Mouse (Mus musculus): Measurements from ENCODE around the gene Rabl6.

Gene Rabl6

DNA sequence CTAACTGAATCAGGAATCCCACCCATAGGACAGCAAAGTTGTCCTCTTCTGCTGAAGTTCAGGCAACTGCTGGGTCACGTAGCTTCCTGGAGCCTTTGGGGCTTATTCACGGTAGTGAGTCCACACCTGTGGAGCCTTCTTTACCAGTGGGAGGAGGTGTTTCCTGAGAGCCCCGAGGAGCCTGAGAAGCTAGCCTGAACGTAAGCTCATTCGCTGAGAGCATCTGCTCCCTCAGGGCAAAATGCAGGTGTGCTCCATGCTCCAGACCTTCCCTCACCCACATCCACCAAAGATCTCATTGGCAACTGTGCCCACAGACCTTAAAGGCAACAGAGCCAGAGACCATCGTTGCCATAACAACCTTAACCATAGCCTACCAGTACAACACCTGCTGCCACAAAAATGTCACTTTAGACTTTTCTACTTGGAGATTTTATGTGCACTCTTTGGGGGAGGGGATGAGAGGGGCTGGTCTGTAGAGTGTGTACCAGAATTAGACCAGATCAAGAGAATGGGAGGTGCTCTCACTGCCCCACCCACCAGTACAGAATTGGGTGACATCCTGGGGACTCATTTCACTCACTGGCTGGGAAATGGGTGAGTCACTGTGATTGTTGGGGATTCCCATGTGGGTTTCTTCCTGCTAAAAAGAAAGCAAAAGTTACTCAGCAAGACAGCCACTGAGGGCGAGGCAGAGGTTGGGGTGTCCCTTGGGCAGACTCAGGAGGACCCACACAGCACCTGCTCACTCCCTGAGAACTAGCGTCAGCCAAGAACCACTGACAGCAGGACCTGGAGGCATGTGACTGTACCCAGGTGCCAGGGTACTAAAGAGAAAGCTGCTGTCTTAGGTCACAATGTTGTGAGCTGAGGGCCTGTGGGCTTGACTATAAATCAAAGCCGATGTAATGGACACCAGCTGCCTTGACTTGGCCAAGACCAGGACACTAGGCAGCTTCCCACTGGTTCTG, 59.0 kb downstream of the Rabl6 start:
- DNase-seq (ENCODE audit: inconsistent age in 2 of 2, low spot score in 1 of 2) = no peak

DNA sequence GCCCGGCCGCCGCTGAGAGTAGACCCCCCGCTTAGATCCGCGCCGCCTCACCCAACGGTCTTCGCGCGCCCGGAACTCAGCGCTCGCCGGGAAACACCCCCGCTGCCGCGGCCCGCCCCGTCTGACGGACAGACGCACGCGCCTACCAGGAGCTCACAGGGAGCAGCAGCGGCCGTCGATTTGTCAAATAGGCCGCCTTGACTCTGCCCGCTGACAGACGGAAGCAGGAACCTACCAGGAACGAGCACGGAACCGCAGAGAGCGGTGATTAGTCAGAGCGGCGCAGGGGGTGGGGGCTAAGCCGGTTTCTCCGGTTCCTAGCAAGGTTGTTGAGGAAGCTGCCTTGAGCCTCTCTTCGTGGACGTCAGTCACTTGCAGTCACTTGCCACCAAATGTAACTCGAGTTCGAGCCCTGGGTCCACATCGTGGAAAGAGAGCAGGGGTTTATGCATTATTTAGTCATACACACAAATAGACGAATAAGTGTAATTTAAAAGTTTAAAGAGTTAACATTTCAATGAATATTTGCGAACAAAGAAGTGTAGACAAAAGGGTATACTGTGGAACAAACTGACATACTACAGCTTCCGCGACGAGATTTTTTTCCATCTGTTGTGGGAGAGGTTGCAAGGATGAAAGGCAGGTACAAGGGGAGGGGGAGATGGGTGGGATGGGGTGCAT, 61.4 kb downstream of the Rabl6 start, which contains the start of gene Traf2:
Traf2 (minus strand) TSS at position 130 of the 681 bp plus-strand sequence.
- peak; percentile 99 for DNase-seq (ENCODE audit: inconsistent age in 2 of 2, low spot score in 1 of 2)

GRCm38 (mm10) chr2:25545996-25546810, 62.1 kb downstream of the Rabl6 start:
- no peak for DNase-seq (ENCODE audit: inconsistent age in 2 of 2, low spot score in 1 of 2)

GRCm38 (mm10) chr2:25541644-25542367, 66.5 kb downstream of the Rabl6 start:
- DNase-seq (ENCODE audit: inconsistent age in 2 of 2, low spot score in 1 of 2) = peak in 1 of 2 experiments; percentile 53

DNA sequence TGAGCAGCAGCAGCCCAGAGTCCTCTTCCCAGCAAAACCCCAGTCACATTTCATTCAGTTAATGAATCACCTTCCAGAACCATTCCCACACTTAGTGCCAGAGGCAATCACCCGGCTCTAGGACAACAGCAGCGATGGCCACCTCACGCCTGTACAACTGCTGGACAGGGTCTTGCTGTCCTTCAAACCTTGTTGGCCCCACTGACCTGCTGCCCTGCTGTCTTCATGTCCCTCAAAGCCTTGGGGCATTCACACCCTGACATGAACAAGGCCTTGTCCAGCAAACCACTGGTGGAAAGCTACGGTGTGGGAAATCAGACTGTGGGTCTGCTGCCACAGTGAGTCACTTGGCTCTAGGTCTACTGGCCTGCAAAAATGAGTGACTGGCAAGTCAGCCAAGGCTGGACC, 67.8 kb downstream of the Rabl6 start:
- peak; percentile 60 to 88 for DNase-seq (ENCODE audit: inconsistent age in 2 of 2, low spot score in 1 of 2)

DNA sequence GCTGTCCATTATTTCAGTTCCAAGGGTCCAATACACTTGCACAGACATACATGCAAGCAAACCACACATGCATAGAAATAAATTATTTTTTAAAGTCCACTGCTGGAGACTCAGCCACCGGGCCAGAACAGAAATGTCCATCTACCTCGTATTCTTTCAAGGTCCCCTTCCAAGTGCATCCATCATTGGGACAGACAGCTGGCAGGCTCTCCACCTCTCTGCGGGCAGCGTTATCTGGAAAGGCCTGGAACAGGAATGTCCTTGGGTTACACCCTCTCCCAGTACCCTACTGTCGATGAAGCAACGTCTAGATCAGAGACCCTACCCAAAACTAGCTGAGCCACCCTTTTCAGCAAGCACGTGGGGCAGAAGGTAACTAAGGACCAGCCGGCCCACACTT, 71.8 kb downstream of the Rabl6 start:
- peak; percentile 88 to 92 for DNase-seq (ENCODE audit: inconsistent age in 2 of 2, low spot score in 1 of 2)

GRCm38 (mm10) chr2:25534866-25535182, 73.5 kb downstream of the Rabl6 start:
- DNase-seq (ENCODE audit: inconsistent age in 2 of 2, low spot score in 1 of 2) = no peak

DNA sequence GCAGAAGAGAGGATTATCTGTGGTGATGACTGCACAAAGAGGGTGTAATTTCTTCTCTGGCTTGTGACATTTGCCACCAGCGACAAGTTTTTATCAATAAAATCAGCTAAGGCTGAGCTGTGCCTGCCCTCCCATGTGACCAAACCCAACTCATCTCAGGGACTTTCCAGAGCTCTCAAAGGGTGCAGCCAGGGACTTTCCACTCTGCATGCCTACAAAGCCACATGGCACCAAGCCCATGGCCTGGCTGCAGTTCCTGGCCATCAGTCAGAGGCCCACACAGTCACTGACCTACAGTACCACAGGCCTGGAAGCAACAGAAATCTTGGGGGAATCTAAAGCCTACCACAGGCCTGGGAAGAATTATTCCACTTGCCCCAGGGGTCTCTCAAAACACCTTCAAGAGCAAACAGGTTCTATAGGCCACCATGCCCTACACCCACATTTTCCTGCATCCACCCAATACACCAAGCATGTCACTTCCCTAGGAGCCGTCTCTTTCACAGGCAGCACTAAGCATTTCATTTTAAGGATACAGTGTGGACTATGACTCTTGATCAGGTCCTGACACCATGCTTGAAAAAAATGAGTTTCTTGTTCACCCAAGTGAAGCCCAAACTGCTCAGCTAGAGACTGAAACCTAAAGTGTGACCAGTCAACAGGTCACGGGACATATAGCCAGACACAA, 74.0 kb downstream of the Rabl6 start:
- peak; percentile 94 to 96 for DNase-seq (ENCODE audit: inconsistent age in 2 of 2, low spot score in 1 of 2)

GRCm38 (mm10) chr2:25533707-25534106, 74.6 kb downstream of the Rabl6 start:
- DNase-seq (ENCODE audit: inconsistent age in 2 of 2, low spot score in 1 of 2) = peak in 1 of 2 experiments; percentile 44
